Mouse (Mus musculus): ENCODE measurements around the gene Sebox. TPM values are rescaled to one million over a fixed set of nuclear protein-coding genes. Genes with fewer than 3 reads are reported as not detected.

The Sebox gene
- polyA plus RNA-seq, 1 experiment from 2014 or later = not detected

GRCm38 (mm10) chr11:78501529-78501928, 1.7 kb upstream of the Sebox start:
- DNase-seq (ENCODE audit: low spot score) = no peak
- Histone ChIP-seq H3K27ac (replicated peaks) (peak overlapping the region; percentile 42; the same call in 1 of the 2 replicates), H3K4me1 (peaks cover 48% of the 10 kb centered on the region), H3K9me3 (replicated peaks) (no peaks in the 10 kb centered on the region), H3K4me3 (no peak overlapping the region), H3K27me3 (ENCODE audit: low read depth, poor library complexity, severe bottlenecking) (peaks cover 39% of the 10 kb centered on the region), H3K36me3 (peaks cover 17% of the 10 kb centered on the region)
- 83% methylated on average over 20 of the region's 20 CpGs for WGBS

GRCm38 (mm10) chr11:78505430-78505829, 2.2 kb downstream of the Sebox start:
- peaks cover 12% of the 10 kb centered on the region for H3K4me1 ChIP-seq
- peaks cover 11% of the 10 kb centered on the region for H3K27me3 ChIP-seq (ENCODE audit: low read depth, poor library complexity, severe bottlenecking)
- H3K9me3 ChIP-seq (replicated peaks) = no peaks in the 10 kb centered on the region
- H3K27ac ChIP-seq (replicated peaks) = no peak overlapping the region
- H3K4me3 ChIP-seq = no peak overlapping the region
- H3K36me3 ChIP-seq = peaks cover 54% of the 10 kb centered on the region
- 84% methylated on average over 3 of the region's 3 CpGs for WGBS
- no peak for DNase-seq (ENCODE audit: low spot score)

GRCm38 (mm10) chr11:78509148-78509547, 5.9 kb downstream of the Sebox start:
- WGBS = 79% methylated on average over 5 of the region's 5 CpGs
- no peak for DNase-seq (ENCODE audit: low spot score)
- Histone ChIP-seq H3K36me3 (peaks cover 60% of the 10 kb centered on the region), H3K27me3 (ENCODE audit: low read depth, poor library complexity, severe bottlenecking) (no peaks in the 10 kb centered on the region), H3K4me1 (peaks cover 25% of the 10 kb centered on the region), H3K9me3 (replicated peaks) (no peaks in the 10 kb centered on the region), H3K27ac (replicated peaks) (no peak overlapping the region), H3K4me3 (no peak overlapping the region)

- H3K9me3 ChIP-seq (replicated peaks) = no peaks in the 10 kb centered on the region
- peaks cover 25% of the 10 kb centered on the region for H3K4me1 ChIP-seq
- H3K36me3 ChIP-seq = peaks cover 65% of the 10 kb centered on the region
- under 1% methylated on average over 66 of the region's 67 CpGs for WGBS
- H3K27me3 ChIP-seq (ENCODE audit: low read depth, poor library complexity, severe bottlenecking) = no peaks in the 10 kb centered on the region
- H3K27ac ChIP-seq (replicated peaks) = peak within 1 kb of the TSS; percentile 96
- peak within 1 kb of the TSS; percentile 80 for H3K4me3 ChIP-seq
- DNase-seq (ENCODE audit: low spot score) = peak; percentile 96
Measured at GRCm38 (mm10) chr11:78512025-78512957, 9.0 kb downstream of the Sebox start, which contains the start of the genes Tmem199 and Poldip2. TSS of gene Tmem199 (minus strand) at chr11:78512172. TSS of gene Poldip2 (plus strand) at chr11:78512193.

GRCm38 (mm10) chr11:78513106-78513790, 10.0 kb downstream of the Sebox start:
- peak overlapping the region; percentile 80 for H3K4me3 ChIP-seq
- peak overlapping the region; percentile 96 for H3K27ac ChIP-seq (replicated peaks)
- no peak for DNase-seq (ENCODE audit: low spot score)
- peaks cover 25% of the 10 kb centered on the region for H3K4me1 ChIP-seq
- H3K27me3 ChIP-seq (ENCODE audit: low read depth, poor library complexity, severe bottlenecking) = no peaks in the 10 kb centered on the region
- H3K36me3 ChIP-seq = peaks cover 65% of the 10 kb centered on the region
- no peaks in the 10 kb centered on the region for H3K9me3 ChIP-seq (replicated peaks)
- WGBS = 81% methylated on average over 3 of the region's 3 CpGs

- no peak for DNase-seq (ENCODE audit: low spot score)
- Histone ChIP-seq H3K36me3 (peaks cover 70% of the 10 kb centered on the region), H3K27ac (replicated peaks) (no peak overlapping the region), H3K27me3 (ENCODE audit: low read depth, poor library complexity, severe bottlenecking) (no peaks in the 10 kb centered on the region), H3K9me3 (replicated peaks) (no peaks in the 10 kb centered on the region), H3K4me3 (no peak overlapping the region), H3K4me1 (peaks cover 24% of the 10 kb centered on the region)
- 52% methylated on average over 2 of the region's 2 CpGs for WGBS
Measured at GRCm38 (mm10) chr11:78515549-78516325, 12.5 kb downstream of the Sebox start.

GRCm38 (mm10) chr11:78518931-78519330, 15.7 kb downstream of the Sebox start:
- no peaks in the 10 kb centered on the region for H3K9me3 ChIP-seq (replicated peaks)
- WGBS = 93% methylated on average over 10 of the region's 10 CpGs
- no peaks in the 10 kb centered on the region for H3K4me1 ChIP-seq
- H3K36me3 ChIP-seq = peaks cover 98% of the 10 kb centered on the region
- H3K27me3 ChIP-seq (ENCODE audit: low read depth, poor library complexity, severe bottlenecking) = no peaks in the 10 kb centered on the region
- H3K27ac ChIP-seq (replicated peaks) = no peak overlapping the region
- no peak overlapping the region for H3K4me3 ChIP-seq
- no peak for DNase-seq (ENCODE audit: low spot score)

GRCm38 (mm10) chr11:78521880-78522279, 18.6 kb downstream of the Sebox start:
- H3K4me1 ChIP-seq = no peaks in the 10 kb centered on the region
- 94% methylated on average over 3 of the region's 3 CpGs for WGBS
- no peaks in the 10 kb centered on the region for H3K27me3 ChIP-seq (ENCODE audit: low read depth, poor library complexity, severe bottlenecking)
- no peaks in the 10 kb centered on the region for H3K9me3 ChIP-seq (replicated peaks)
- no peak overlapping the region for H3K27ac ChIP-seq (replicated peaks)
- peaks cover 98% of the 10 kb centered on the region for H3K36me3 ChIP-seq
- DNase-seq (ENCODE audit: low spot score) = no peak
- no peak overlapping the region for H3K4me3 ChIP-seq

- no peaks in the 10 kb centered on the region for H3K27me3 ChIP-seq (ENCODE audit: low read depth, poor library complexity, severe bottlenecking)
- H3K27ac ChIP-seq (replicated peaks) = no peak overlapping the region
- H3K4me3 ChIP-seq = no peak overlapping the region
- H3K36me3 ChIP-seq = peaks cover 100% of the 10 kb centered on the region
- H3K9me3 ChIP-seq (replicated peaks) = no peaks in the 10 kb centered on the region
- 93% methylated on average over 1 of the region's 1 CpGs for WGBS
- DNase-seq (ENCODE audit: low spot score) = no peak
- H3K4me1 ChIP-seq = no peaks in the 10 kb centered on the region
Measured at GRCm38 (mm10) chr11:78522481-78522997, 19.3 kb downstream of the Sebox start.

GRCm38 (mm10) chr11:78523241-78523955, 20.2 kb downstream of the Sebox start:
- Histone ChIP-seq H3K9me3 (replicated peaks) (no peaks in the 10 kb centered on the region), H3K27me3 (ENCODE audit: low read depth, poor library complexity, severe bottlenecking) (no peaks in the 10 kb centered on the region), H3K27ac (replicated peaks) (no peak overlapping the region), H3K4me1 (no peaks in the 10 kb centered on the region), H3K36me3 (peaks cover 100% of the 10 kb centered on the region), H3K4me3 (no peak overlapping the region)
- WGBS = 81% methylated on average over 9 of the region's 9 CpGs
- DNase-seq (ENCODE audit: low spot score) = no peak

- H3K4me3 ChIP-seq = no peak overlapping the region
- H3K27ac ChIP-seq (replicated peaks) = no peak overlapping the region
- H3K9me3 ChIP-seq (replicated peaks) = no peaks in the 10 kb centered on the region
- H3K4me1 ChIP-seq = no peaks in the 10 kb centered on the region
- no peak for DNase-seq (ENCODE audit: low spot score)
- WGBS = 91% methylated on average over 2 of the region's 2 CpGs
- no peaks in the 10 kb centered on the region for H3K27me3 ChIP-seq (ENCODE audit: low read depth, poor library complexity, severe bottlenecking)
- H3K36me3 ChIP-seq = peaks cover 100% of the 10 kb centered on the region
Measured at GRCm38 (mm10) chr11:78524838-78525237, 21.6 kb downstream of the Sebox start.

- Histone ChIP-seq H3K27me3 (ENCODE audit: low read depth, poor library complexity, severe bottlenecking) (no peaks in the 10 kb centered on the region), H3K27ac (replicated peaks) (no peak overlapping the region), H3K4me3 (no peak overlapping the region), H3K4me1 (no peaks in the 10 kb centered on the region), H3K9me3 (replicated peaks) (no peaks in the 10 kb centered on the region), H3K36me3 (peaks cover 81% of the 10 kb centered on the region)
- no peak for DNase-seq (ENCODE audit: low spot score)
- 93% methylated on average over 9 of the region's 9 CpGs for WGBS
Measured at GRCm38 (mm10) chr11:78528714-78529113, 25.5 kb downstream of the Sebox start.
